Mouse (Mus musculus): Measurements from ENCODE around the gene Hs6st2.

GRCm38 (mm10) chrX:51699079-51699478 is 17.4 kb upstream of the Hs6st2 start:
- TF ChIP-seq HCFC1 (IDR thresholded peaks at IDR 0.05; ENCODE audit: borderline replicate concordance, insufficient read depth, low read length) (no peak), CHD2 (IDR thresholded peaks at IDR 0.05; ENCODE audit: low read depth, low read length) (no peak), ZC3H11A (IDR thresholded peaks at IDR 0.05; ENCODE audit: borderline replicate concordance, low read depth, low read length) (no peak), ZNF384 (IDR thresholded peaks at IDR 0.05; ENCODE audit: low read depth, low read length) (no peak), MAFK (IDR thresholded peaks at IDR 0.05; ENCODE audit: insufficient read depth, low read depth, low read length) (no peak)

All from ES-E14 (cell line).